Mouse (Mus musculus) C2C12 (cell line): ENCODE data around the gene Vmn2r15.

Experiments used
- CTCF ChIP-seq: IDR thresholded peaks from one replicate; pipeline ENCODE4 v1.5.1; 2011; ENCODE audit not compliant: control insufficient read depth, insufficient read depth, insufficient read length
- FOSL1 ChIP-seq: IDR thresholded peaks from one replicate; pipeline ENCODE4 v1.8.0; 2011; ENCODE audit warnings: mild to moderate bottlenecking, low read length; ENCODE audit not compliant: poor library complexity, insufficient read depth, severe bottlenecking
- MAX ChIP-seq: IDR thresholded peaks from one replicate; pipeline ENCODE4 v1.6.1; 2011; ENCODE audit warnings: mild to moderate bottlenecking, control low read depth
- MYOG ChIP-seq: IDR thresholded peaks from one replicate; pipeline ENCODE4 v1.6.1; 2011; ENCODE audit not compliant: control insufficient read depth, insufficient read length; ENCODE audit errors: extremely low read depth
- USF1 ChIP-seq: IDR thresholded peaks from one replicate; pipeline ENCODE4 v1.6.1; 2011; ENCODE audit warnings: low read depth, mild to moderate bottlenecking, control low read depth, moderate library complexity

DNA sequence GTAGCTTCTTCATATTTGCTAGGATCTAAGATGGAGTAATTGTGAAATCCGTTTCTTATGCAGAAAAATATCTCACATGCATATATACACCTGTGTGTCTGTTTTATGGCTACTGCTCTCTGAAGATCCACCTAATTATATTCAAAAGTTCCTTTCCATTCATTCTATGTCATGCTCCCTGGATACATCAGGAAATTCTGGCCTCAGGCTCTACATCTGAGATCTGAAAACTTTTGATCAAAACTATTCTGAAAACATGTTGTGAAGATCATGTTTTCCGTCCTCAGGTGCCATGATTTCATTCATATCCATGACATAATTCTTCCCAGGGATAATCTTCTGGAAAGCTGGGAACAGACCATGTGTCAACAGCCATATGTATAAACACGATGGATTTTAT is at the start of gene Vmn2r15:
- TF ChIP-seq CTCF = no peak
- TF ChIP-seq USF1 = no peak
- no peak for TF ChIP-seq MYOG
- no peak for TF ChIP-seq MAX
- TF ChIP-seq FOSL1 = no peak
